ENCODE assay signal across 9 mouse cellular contexts in the genomic region with DNA sequence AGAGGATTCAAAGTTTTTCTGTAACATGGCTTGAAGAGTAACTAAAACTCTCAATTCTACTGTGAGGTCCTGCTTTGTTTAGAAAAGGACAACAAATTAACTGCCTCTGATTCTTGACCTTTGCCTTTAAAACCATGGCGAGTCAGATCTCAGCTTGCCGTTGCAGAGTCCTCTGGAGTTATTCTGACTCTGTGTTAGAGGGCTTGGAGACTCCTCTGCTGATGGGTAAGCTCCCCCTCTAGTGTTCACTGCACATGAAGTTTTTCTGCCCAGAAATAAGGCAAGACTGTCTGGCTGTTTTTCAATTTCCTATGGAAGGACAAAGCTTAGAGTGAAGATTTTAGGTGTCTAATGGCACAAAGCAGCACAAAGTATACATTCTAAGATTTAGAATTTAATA.
DNase-seq lines count a peak whose midpoint lies in the region; ATAC-seq and TF ChIP-seq lines count a peak whose summit lies in the region.
"Had no signal": no experiment of that assay in that cellular context is flagged by ENCODE, and none has a peak within 500 bp of the region (broad histone marks: within the 10 kb centered on the region; RNA-seq: fewer than 3 reads in every experiment).

No protein-coding gene starts in this region.

- H3K4me3 ChIP-seq in heart, adult 2 months = no peak overlapping the region
- H3K4me3 ChIP-seq in heart, embryonic 10.5 days = no peak overlapping the region
- H3K4me3 ChIP-seq in kidney, postnatal 0 days (replicated peaks; ENCODE audit: low read depth, low read length) = no peak overlapping the region
- H3K4me3 ChIP-seq in cerebellum, adult 2 months (replicated peaks; ENCODE audit: insufficient read depth, low read depth, low read length) = no peak overlapping the region

- H3K9ac ChIP-seq in heart, adult 2 months (ENCODE audit: low read depth, low read length) = no peak overlapping the region
- H3K9ac ChIP-seq in kidney, postnatal 0 days (ENCODE audit: low read depth, low read length) = no peak overlapping the region
- H3K9ac ChIP-seq: liver, embryonic 14.5 days had no signal

- H3K36me3 ChIP-seq in heart, adult 2 months (ENCODE audit: control insufficient read depth, insufficient read depth, low read length) = no peaks in the 10 kb centered on the region
- no peaks in the 10 kb centered on the region for H3K36me3 ChIP-seq in heart, embryonic 10.5 days
- no peaks in the 10 kb centered on the region for H3K36me3 ChIP-seq in kidney, postnatal 0 days (ENCODE audit: insufficient read depth, low read length)

- TF ChIP-seq POLR2A in heart, adult 2 months (IDR thresholded peaks at IDR 0.05; ENCODE audit: insufficient read depth, low read depth, low read length) = no peak
- TF ChIP-seq POLR2A in cerebellum, adult 2 months (IDR thresholded peaks at IDR 0.05; ENCODE audit: borderline replicate concordance, insufficient read depth, low read length) = no peak

- no peak overlapping the region for H3K27ac ChIP-seq in heart, adult 2 months
- H3K27ac ChIP-seq in heart, embryonic 10.5 days = no peak overlapping the region
- no peak overlapping the region for H3K27ac ChIP-seq in kidney, postnatal 0 days
- H3K27ac ChIP-seq in cerebellum, adult 2 months (ENCODE audit: insufficient read depth, low read length) = no peak overlapping the region
- H3K27ac ChIP-seq: liver, embryonic 14.5 days had no signal

- intact Hi-C loops in heart, adult 2 months (cut with DNase I) = no loop called here

- H3K27me3 ChIP-seq in heart, adult 2 months (ENCODE audit: control insufficient read depth, insufficient read depth, low read length) = no peaks in the 10 kb centered on the region
- H3K27me3 ChIP-seq in heart, embryonic 10.5 days (ENCODE audit: insufficient read depth, poor library complexity, severe bottlenecking) = no peaks in the 10 kb centered on the region
- no peaks in the 10 kb centered on the region for H3K27me3 ChIP-seq in kidney, postnatal 0 days (ENCODE audit: insufficient read depth, low read length)
- no peaks in the 10 kb centered on the region for H3K27me3 ChIP-seq in cerebellum, adult 2 months (ENCODE audit: control insufficient read depth, insufficient read depth, low read length)

- DNase-seq in heart, adult 2 months = peak in 1 of 2 experiments; percentile 4
- no peak for DNase-seq in heart, embryonic 10.5 days (ENCODE audit: low spot score)
- DNase-seq in 3T3-L1 (ENCODE audit: low read depth, low spot score) = peak; percentile 63
- DNase-seq in brain, embryonic 18.5 days (ENCODE audit: low read depth, low spot score) = peak; percentile 22
- DNase-seq in kidney, postnatal 0 days (ENCODE audit: low spot score) = peak; percentile 81
- DNase-seq in cerebellum, adult 2 months = no peak
- no peak for DNase-seq in thymus, postnatal 25 days

- H3K4me1 ChIP-seq in heart, adult 2 months (ENCODE audit: control insufficient read depth, insufficient read depth, low read length) = no peaks in the 10 kb centered on the region
- H3K4me1 ChIP-seq in heart, embryonic 10.5 days = no peaks in the 10 kb centered on the region
- no peaks in the 10 kb centered on the region for H3K4me1 ChIP-seq in kidney, postnatal 0 days (replicated peaks; ENCODE audit: insufficient read depth, low read length)
- no peaks in the 10 kb centered on the region for H3K4me1 ChIP-seq in cerebellum, adult 2 months (ENCODE audit: control insufficient read depth, insufficient read depth, low read length)

- no peaks in the 10 kb centered on the region for H3K79me2 ChIP-seq in heart, adult 2 months (replicated peaks; ENCODE audit: control insufficient read depth, insufficient read depth, low read length)

- no peak for TF ChIP-seq EP300 in heart, adult 2 months (IDR thresholded peaks at IDR 0.05; ENCODE audit: insufficient read depth, low read depth, low read length)

- WGBS in heart, adult 2 months = 7% methylated on average over 2 of the region's 2 CpGs
- 13% methylated on average over 2 of the region's 2 CpGs for WGBS in heart, embryonic 10.5 days
- WGBS in kidney, postnatal 0 days = 0% methylated on average over 2 of the region's 2 CpGs
- 1% methylated on average over 2 of the region's 2 CpGs for WGBS in cerebellum, adult 2 months

- peak; percentile 46 for TF ChIP-seq CTCF in heart, adult 2 months (IDR thresholded peaks at IDR 0.05)
- peak; percentile 70 for TF ChIP-seq CTCF in kidney, postnatal 0 days (IDR thresholded peaks at IDR 0.05; ENCODE audit: low read depth)
- TF ChIP-seq CTCF in cerebellum, adult 2 months (IDR thresholded peaks at IDR 0.05; ENCODE audit: borderline replicate concordance, insufficient read depth, low read depth, low read length) = no peak

- no peak overlapping the region for H3K4me2 ChIP-seq in kidney, postnatal 0 days (ENCODE audit: low read length)

- no peaks in the 10 kb centered on the region for H3K9me3 ChIP-seq in heart, embryonic 10.5 days
- no peaks in the 10 kb centered on the region for H3K9me3 ChIP-seq in kidney, postnatal 0 days (replicated peaks; ENCODE audit: low read length)

- ATAC-seq in kidney, postnatal 0 days (replicated peaks; ENCODE audit: low FRiP score, low read depth) = no peak; the same call in 1 of the 2 replicates
- ATAC-seq in erythroid progenitor cell, adult 5-6 weeks (replicated peaks; ENCODE audit: low FRiP score, poor library complexity, severe bottlenecking) = no peak

Comparison
In these comparisons a context has a peak if more than half of its experiments do, and no peak if none do; other contexts are left out.
1. DNase-seq: peak in 3T3-L1 (single experiment), brain, embryonic 18.5 days (single experiment) and kidney, postnatal 0 days (single experiment); none in heart, embryonic 10.5 days (single experiment), cerebellum, adult 2 months (0 of 2) and thymus, postnatal 25 days (single experiment).